Mouse (Mus musculus) embryonic facial prominence, embryonic 13.5 days (tissue): ENCODE measurements around the gene Fbxl2. TPM values are rescaled to one million over a fixed set of nuclear protein-coding genes. Genes with fewer than 3 reads are reported as not detected.

Experiments used
- ATAC-seq: fragments of 200-750 bp; cut with Nextera tagmentation; 2 replicates; pipeline ENCODE4 v1.8.0; 2017; ENCODE audit warnings: low read depth; ENCODE audit not compliant: insufficient number of reproducible peaks, insufficient read depth, low FRiP score, low TSS enrichment
- H3K27ac ChIP-seq: fragments of 300-500 bp; sonication (generic); 2 replicates; pipeline ENCODE4 v1.5.1; 2015; ENCODE audit warnings: moderate library complexity, mild to moderate bottlenecking, inconsistent platforms
- H3K27me3 ChIP-seq: fragments of 300-500 bp; sonication (generic); 2 replicates; pipeline ENCODE4 v1.6.1; 2015; ENCODE audit warnings: mild to moderate bottlenecking, inconsistent platforms
- H3K36me3 ChIP-seq: fragments of 300-500 bp; sonication (generic); 2 replicates; pipeline ENCODE4 v1.6.1; 2015; ENCODE audit warnings: mild to moderate bottlenecking, inconsistent platforms
- H3K4me1 ChIP-seq: fragments of 300-500 bp; sonication (generic); 2 replicates; pipeline ENCODE4 v1.6.1; 2015; ENCODE audit warnings: inconsistent platforms
- H3K4me2 ChIP-seq: fragments of 300-500 bp; sonication (generic); 2 replicates; pipeline ENCODE4 v1.6.1; 2015; ENCODE audit warnings: moderate library complexity, mild to moderate bottlenecking, inconsistent platforms
- H3K4me3 ChIP-seq: fragments of 300-500 bp; sonication (generic); 2 replicates; pipeline ENCODE4 v1.5.1; 2015; ENCODE audit warnings: mild to moderate bottlenecking, inconsistent platforms
- H3K9ac ChIP-seq: fragments of 300-500 bp; sonication (generic); 2 replicates; pipeline ENCODE4 v1.6.1; 2015; ENCODE audit warnings: mild to moderate bottlenecking, inconsistent platforms
- H3K9me3 ChIP-seq: fragments of 300-500 bp; sonication (generic); 2 replicates; pipeline ENCODE4 v1.6.1; 2016; ENCODE audit warnings: inconsistent platforms
- WGBS: fragments of 180-500 bp; shearing (Covaris S2); methylation state at CpG from one replicate; pipeline ENCODE4 v1.1.7; 2015; ENCODE audit warnings: mixed read lengths; 5-methylcytosine and 5-hydroxymethylcytosine counted together
- polyA plus RNA-seq: library from polyadenylated mRNA; unstranded; fragments of >200 nt; fragmentation: Nextera tagmentation; extraction: Ambion mirVana; gene quantifications from 2 replicates; pipeline ENCODE4 v1.2.1, GENCODE M21; 2015

Gene Fbxl2
- polyA plus RNA-seq, 1 experiment from 2014 or later, result 9.0 TPM

- WGBS, result 2% methylated on average over 8 of the region's 8 CpGs
- no peak for ATAC-seq
These were observed 113.9 kb downstream of the Fbxl2 start for GRCm38 (mm10) chr9:113932100-113932470.

DNA sequence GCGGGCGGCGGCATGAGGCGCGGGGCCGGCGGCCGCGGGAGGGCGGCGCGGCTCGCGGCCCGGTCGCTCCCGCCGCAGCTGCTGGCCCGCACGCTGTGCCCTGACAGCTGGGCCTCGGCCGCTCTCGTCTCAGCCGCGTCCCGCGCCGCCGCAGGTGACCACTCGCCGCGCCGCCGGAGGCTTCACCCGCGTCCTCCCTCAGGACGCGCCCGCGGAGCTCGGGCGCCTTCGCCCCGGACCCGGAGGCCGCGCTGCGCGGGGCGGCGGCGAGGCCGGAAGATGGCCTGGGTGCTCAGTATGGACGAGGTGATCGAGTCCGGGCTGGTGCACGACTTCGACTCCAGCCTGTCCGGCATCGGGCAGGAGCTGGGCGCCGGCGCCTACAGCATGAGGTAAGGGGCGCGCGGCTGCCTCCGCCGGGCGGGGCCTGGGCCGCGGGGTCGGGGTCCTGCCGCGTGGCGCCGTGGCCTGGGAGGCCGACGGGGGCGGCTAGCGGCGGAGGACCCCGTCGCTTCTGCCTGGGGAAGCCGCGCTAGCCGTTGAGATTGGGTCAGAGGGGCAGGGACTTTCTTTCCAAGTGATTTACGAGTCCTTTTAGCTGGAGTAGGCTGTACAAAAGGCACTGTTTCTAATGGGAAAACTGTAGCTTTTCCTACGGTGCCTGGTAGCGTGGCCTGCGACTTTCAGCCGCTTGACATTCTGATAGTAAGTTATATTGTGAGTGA lies 114.5 kb downstream of the Fbxl2 start:
- H3K4me1 ChIP-seq, result peaks cover 28% of the 10 kb centered on the region
- H3K4me3 ChIP-seq, result peak overlapping the region; percentile 99
- peak overlapping the region; percentile 90 for H3K4me2 ChIP-seq
- no peaks in the 10 kb centered on the region for H3K36me3 ChIP-seq
- no peaks in the 10 kb centered on the region for H3K27me3 ChIP-seq
- no peak for ATAC-seq
- peak overlapping the region; percentile 95 for H3K9ac ChIP-seq
- H3K9me3 ChIP-seq, result no peaks in the 10 kb centered on the region
- H3K27ac ChIP-seq, result peak overlapping the region; percentile 89
- WGBS, result under 1% methylated on average over 66 of the region's 91 CpGs

More at GRCm38 (mm10) chr9:113932100-113932470, 113.9 kb downstream of the Fbxl2 start:
- Histone ChIP-seq H3K9me3 (no peaks in the 10 kb centered on the region), H3K27ac (peak overlapping the region; percentile 89), H3K4me3 (peak overlapping the region; percentile 99), H3K4me1 (peaks cover 31% of the 10 kb centered on the region), H3K27me3 (no peaks in the 10 kb centered on the region), H3K36me3 (no peaks in the 10 kb centered on the region), H3K9ac (peak overlapping the region; percentile 95), H3K4me2 (peak overlapping the region; percentile 90)

DNA sequence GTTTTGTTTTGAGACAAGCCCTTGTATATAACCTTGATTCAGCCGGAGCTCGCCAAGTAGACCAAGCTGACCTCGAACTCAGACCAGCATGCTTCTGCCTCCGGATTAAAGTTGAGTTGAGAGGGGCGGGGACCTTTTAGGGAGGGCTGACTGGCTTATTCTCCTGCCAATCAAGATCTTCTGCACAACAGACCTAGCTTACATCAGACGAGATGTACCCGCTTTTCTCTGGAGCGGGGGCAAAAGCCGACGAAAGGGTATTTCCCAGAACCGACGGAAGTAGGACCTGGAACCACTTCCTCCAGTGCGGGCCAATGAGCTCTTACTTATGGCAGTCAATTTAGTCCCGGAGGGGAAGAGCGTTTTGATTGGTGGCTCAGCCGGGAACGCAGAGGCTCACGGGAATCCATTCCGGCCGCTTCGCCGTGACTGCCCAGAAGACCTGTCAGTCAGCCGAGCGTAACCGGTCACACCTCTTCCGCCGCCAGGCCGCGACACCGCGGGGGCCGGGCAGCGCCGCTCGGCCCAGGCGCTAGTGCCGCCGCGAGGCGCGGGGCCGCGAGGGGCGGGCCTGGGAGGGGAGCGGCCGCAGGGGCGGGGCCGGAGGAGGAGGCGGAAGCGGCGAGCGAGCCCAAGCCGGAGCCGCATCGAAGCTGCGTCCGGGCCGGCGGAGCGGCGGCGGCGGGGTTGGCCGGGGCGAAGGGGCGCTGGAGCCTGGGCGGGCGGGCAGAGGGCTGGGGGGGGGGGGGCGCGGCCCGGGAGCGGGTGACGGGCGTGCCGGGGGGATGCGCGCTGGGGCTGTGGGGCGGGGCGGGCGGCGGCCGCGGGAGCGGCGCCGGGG lies 115.2 kb downstream of the Fbxl2 start, which contains the start of gene Ubp1:
Ubp1 (plus strand) TSS at position 401 of the 841 bp plus-strand sequence.
- peak; percentile 96 for ATAC-seq
- no peaks in the 10 kb centered on the region for H3K27me3 ChIP-seq
- no peaks in the 10 kb centered on the region for H3K36me3 ChIP-seq
- peaks cover 28% of the 10 kb centered on the region for H3K4me1 ChIP-seq
- H3K4me3 ChIP-seq, result peak within 1 kb of the TSS; percentile 99
- H3K9ac ChIP-seq, result peak within 1 kb of the TSS; percentile 95
- peak within 1 kb of the TSS; percentile 90 for H3K4me2 ChIP-seq
- peak within 1 kb of the TSS; percentile 92 for H3K27ac ChIP-seq
- WGBS, result under 1% methylated on average over 36 of the region's 86 CpGs
- H3K9me3 ChIP-seq, result no peaks in the 10 kb centered on the region

GRCm38 (mm10) chr9:113929676-113930075 lies 116.3 kb downstream of the Fbxl2 start:
- H3K27ac ChIP-seq, result no peak overlapping the region
- ATAC-seq, result no peak

GRCm38 (mm10) chr9:113928591-113928990 lies 117.4 kb downstream of the Fbxl2 start:
- WGBS, result 80% methylated on average over 4 of the region's 4 CpGs
- ATAC-seq, result no peak
- Histone ChIP-seq H3K4me2 (no peak overlapping the region), H3K4me3 (no peak overlapping the region), H3K9ac (no peak overlapping the region), H3K9me3 (no peaks in the 10 kb centered on the region), H3K36me3 (peaks cover 5% of the 10 kb centered on the region; the same call in 1 of the 2 replicates), H3K4me1 (peaks cover 19% of the 10 kb centered on the region), H3K27ac (no peak overlapping the region), H3K27me3 (no peaks in the 10 kb centered on the region)

More at GRCm38 (mm10) chr9:113929676-113930075, 116.3 kb downstream of the Fbxl2 start:
- Histone ChIP-seq H3K27me3 (no peaks in the 10 kb centered on the region), H3K9me3 (no peaks in the 10 kb centered on the region), H3K4me1 (peaks cover 20% of the 10 kb centered on the region), H3K4me2 (no peak overlapping the region), H3K36me3 (no peaks in the 10 kb centered on the region), H3K4me3 (no peak overlapping the region), H3K9ac (no peak overlapping the region)
- 77% methylated on average over 1 of the region's 1 CpGs for WGBS

GRCm38 (mm10) chr9:113924883-113925282 lies 121.1 kb downstream of the Fbxl2 start:
- Histone ChIP-seq H3K4me1 (no peaks in the 10 kb centered on the region), H3K9me3 (no peaks in the 10 kb centered on the region), H3K36me3 (peaks cover 27% of the 10 kb centered on the region), H3K27ac (no peak overlapping the region), H3K9ac (no peak overlapping the region), H3K4me2 (no peak overlapping the region), H3K27me3 (no peaks in the 10 kb centered on the region), H3K4me3 (no peak overlapping the region)
- no peak for ATAC-seq
- 86% methylated on average over 5 of the region's 5 CpGs for WGBS

GRCm38 (mm10) chr9:113922677-113923076 lies 123.3 kb downstream of the Fbxl2 start:
- no peak for ATAC-seq
- Histone ChIP-seq H3K4me1 (no peaks in the 10 kb centered on the region), H3K9me3 (no peaks in the 10 kb centered on the region), H3K9ac (no peak overlapping the region), H3K36me3 (peaks cover 31% of the 10 kb centered on the region), H3K4me3 (no peak overlapping the region), H3K27ac (no peak overlapping the region), H3K27me3 (no peaks in the 10 kb centered on the region), H3K4me2 (no peak overlapping the region)
- 91% methylated on average over 5 of the region's 5 CpGs for WGBS

- Histone ChIP-seq H3K36me3 (peaks cover 45% of the 10 kb centered on the region), H3K9ac (no peak overlapping the region), H3K4me3 (no peak overlapping the region), H3K27ac (no peak overlapping the region), H3K27me3 (no peaks in the 10 kb centered on the region), H3K4me2 (no peak overlapping the region), H3K9me3 (no peaks in the 10 kb centered on the region), H3K4me1 (no peaks in the 10 kb centered on the region)
- ATAC-seq, result no peak
- 92% methylated on average over 5 of the region's 5 CpGs for WGBS
These were observed 130.2 kb downstream of the Fbxl2 start for GRCm38 (mm10) chr9:113915789-113916188.

Other genes with a start within 250 kb of the Fbxl2 start
- 38.4 and 41.9 TPM in 2 replicates for gene Ubp1, start 115.3 kb downstream of the Fbxl2 start, polyA plus RNA-seq
- gene Susd5, start 10.9 kb upstream of the Fbxl2 start, polyA plus RNA-seq, result 19.7 and 32.3 TPM in 2 replicates